Mouse (Mus musculus) spleen, adult 2 months (tissue): Measurements from ENCODE around the gene Mib2.

Experiments
- CTCF ChIP-seq: fragments of 200-500 bp; IDR thresholded peaks from 2 replicates; pipeline ENCODE4 v1.5.1; 2011; ENCODE audit warnings: mild to moderate bottlenecking, inconsistent platforms; ENCODE audit not compliant: insufficient read depth, insufficient read length, insufficient replicate concordance; ENCODE audit errors: extremely low read depth
- POLR2A ChIP-seq: fragments of 200-500 bp; IDR thresholded peaks from 2 replicates; pipeline ENCODE4 v1.6.1; 2011; ENCODE audit warnings: low read depth, low read length, inconsistent platforms

DNA sequence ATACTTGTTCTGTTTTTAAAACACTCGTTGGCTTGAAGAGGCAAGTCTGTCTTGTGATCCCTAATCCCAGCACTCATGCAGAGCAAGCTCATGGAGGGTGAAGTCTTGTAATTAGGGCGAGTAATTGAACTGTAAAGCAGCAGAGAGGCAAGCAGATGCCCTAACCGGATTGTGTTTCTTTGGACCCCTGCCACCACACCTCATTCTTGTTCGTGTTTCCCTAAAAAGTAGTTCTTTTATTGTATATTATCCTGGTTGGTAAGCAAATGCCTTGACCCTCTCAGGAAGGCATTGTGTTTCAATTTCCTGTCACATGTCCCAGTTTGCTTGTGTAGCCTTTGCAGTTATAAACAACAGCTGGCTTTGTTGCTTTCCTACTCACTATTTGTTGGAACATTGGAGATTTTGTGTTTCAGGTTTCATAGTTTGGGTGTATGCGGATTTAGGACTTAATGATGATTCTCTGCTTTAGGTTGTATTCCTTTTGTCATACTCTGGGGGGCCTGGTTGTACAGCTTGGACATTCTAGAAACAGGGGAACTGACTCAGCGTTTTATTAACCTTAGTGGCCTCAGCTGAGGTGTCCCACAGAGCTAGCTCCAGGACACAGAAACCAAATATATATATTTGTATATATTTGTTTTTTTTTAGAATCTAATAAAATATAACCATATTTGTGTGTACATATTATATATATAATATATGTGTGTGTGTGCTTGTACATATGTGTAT, 41.7 kb upstream of the Mib2 start:
- TF ChIP-seq CTCF (no peak), POLR2A (no peak)
